ENCODE assay signal across 12 mouse cellular contexts in the genomic region with DNA sequence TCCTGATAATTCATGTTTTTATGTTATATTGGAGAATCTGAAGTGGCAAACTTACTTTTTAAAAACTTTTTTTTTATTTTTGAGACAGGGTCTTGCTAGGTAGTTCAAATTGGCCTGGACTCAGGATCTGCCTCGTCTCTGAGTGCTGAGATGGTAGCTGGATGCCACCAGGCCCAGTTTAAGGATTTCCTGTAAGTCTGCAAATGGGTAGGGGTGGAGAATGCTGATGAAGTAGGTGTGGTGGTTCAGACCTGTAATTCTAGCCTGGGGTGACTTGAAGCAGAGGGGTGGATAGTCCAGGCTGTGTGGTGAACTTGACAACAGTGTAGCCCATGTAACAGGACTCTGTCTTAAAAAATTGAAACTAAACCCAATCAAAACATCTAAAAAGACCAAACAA.
"Had no signal": no experiment of that assay in that cellular context is flagged by ENCODE, and none has a peak within 500 bp of the region (broad histone marks: within the 10 kb centered on the region; RNA-seq: fewer than 3 reads in every experiment).

No protein-coding gene starts in this region.

- H3K9me3 ChIP-seq: limb, embryonic 12.5 days; limb, embryonic 15.5 days; liver, embryonic 13.5 days; lung, embryonic 15.5 days had no signal

- H3K27ac ChIP-seq: liver, embryonic 13.5 days; macrophage had no signal

- ATAC-seq: inflammation-experienced regulatory T-cells, adult 6 months; intestine, embryonic 16.5 days had no signal

- H3K9ac ChIP-seq: limb, embryonic 12.5 days; limb, embryonic 15.5 days; liver, embryonic 13.5 days; lung, embryonic 15.5 days had no signal

- DNase-seq: kidney, adult 18-20 months; left cerebral cortex, postnatal 4 days; liver, embryonic 13.5 days; lung, postnatal 14 days; midbrain, embryonic 14.5 days; thymus, postnatal 25 days had no signal

- H3K27me3 ChIP-seq: limb, embryonic 12.5 days; limb, embryonic 15.5 days; liver, embryonic 13.5 days; lung, embryonic 15.5 days had no signal

- H3K4me2 ChIP-seq: limb, embryonic 12.5 days; limb, embryonic 15.5 days; liver, embryonic 13.5 days; lung, embryonic 15.5 days had no signal

- H3K4me3 ChIP-seq: limb, embryonic 12.5 days; limb, embryonic 15.5 days; liver, embryonic 13.5 days; lung, embryonic 15.5 days had no signal
